Mouse (Mus musculus): ENCODE measurements at regions not wholly inside any gene's neighbourhood (a gene's known extent, or its start where the extent isn't known, plus 50 kb on each side); places are given as distances from the start of the nearest gene placed in this dataset.
"Not testable (repeated sequence)": the region's sequence is repeated elsewhere in the genome, so short reads cannot be mapped to it uniquely, and the experiment has no call there.

GRCm38 (mm10) chr6:37794211-37794610 lies 76.4 kb upstream of the Trim24 start:
- no peak for DNase-seq (ENCODE audit: low spot score in 2 of 2)
- intact Hi-C loops (cut with DNase I): no loop called here

GRCm38 (mm10) chr6:37795001-37795400 lies 75.6 kb upstream of the Trim24 start:
- no peak for DNase-seq (ENCODE audit: low spot score in 2 of 2)
- intact Hi-C loops (cut with DNase I): no loop called here

GRCm38 (mm10) chr6:37803231-37803630 lies 67.4 kb upstream of the Trim24 start:
- DNase-seq (ENCODE audit: low spot score in 2 of 2): no peak
- intact Hi-C loops (cut with DNase I): no loop called here

- DNase-seq (ENCODE audit: low spot score in 2 of 2); intact Hi-C loops (cut with DNase I): not testable (repeated sequence)
Observed at GRCm38 (mm10) chr6:37805896-37806295, 64.7 kb upstream of the Trim24 start.

- DNase-seq (ENCODE audit: low spot score in 2 of 2); intact Hi-C loops (cut with DNase I): not testable (repeated sequence)
Observed at GRCm38 (mm10) chr6:37806529-37807191, 64.0 kb upstream of the Trim24 start.

- intact Hi-C loops (cut with DNase I): not testable (repeated sequence)
Observed at GRCm38 (mm10) chr6:37815218-37815617, 55.4 kb upstream of the Trim24 start.

More at GRCm38 (mm10) chr6:37815218-37815617, 55.4 kb upstream of the Trim24 start:
- DNase-seq (ENCODE audit: low spot score in 2 of 2): not testable (repeated sequence)

All from left cerebral cortex, postnatal 14 days (tissue).